8 mouse cellular contexts compared by ENCODE assay signal in genomic region chr3:132949380-132949790, GRCm38 (mm10). TPM values are rescaled to one million over a fixed set of nuclear protein-coding genes. Genes with fewer than 3 reads are reported as not detected.
A peak's percentile ranks its signal among the peaks of the same experiment; 100 is the strongest.
DNase-seq lines count a peak whose midpoint lies in the region; ATAC-seq lines count a peak whose summit lies in the region.

No protein-coding gene starts in this region.

- intact Hi-C loops in heart, postnatal 10 days (cut with DNase I): no loop called here

- peak; percentile 48 for ATAC-seq in megakaryocyte-erythroid progenitor cell, adult 5-6 weeks (replicated peaks; ENCODE audit: low FRiP score, low TSS enrichment, poor library complexity, severe bottlenecking)
- ATAC-seq in inflammation-experienced regulatory T-cells, adult 6 months: no peak

- peak; percentile 35 for DNase-seq in right cerebral cortex, postnatal 14 days
- no peak for DNase-seq in right cerebral cortex, postnatal 36 days (ENCODE audit: low spot score in 2 of 2)
- peak; percentile 14 for DNase-seq in embryo, embryonic 11.5 days (ENCODE audit: low read depth, low spot score)
- peak; percentile 6 to 11 for DNase-seq in heart, postnatal 10 days
- DNase-seq in kidney, postnatal 36 days: peak; percentile 47 to 65
- DNase-seq in thymus, postnatal 0 days (ENCODE audit: low spot score): peak; percentile 30

RNA-seq across cellular contexts. Expression of gene Npnt, which starts 0.7 kb away (rescaled TPM):
- total RNA-seq in heart, postnatal 10 days (2021): 1 to 10 TPM; 4.6 to 4.7 TPM
- not detected in 2 replicates for total RNA-seq in megakaryocyte-erythroid progenitor cell, adult 5-6 weeks (2014; fragmentation: Nextera tagmentation)
- not detected in 2 replicates for total RNA-seq in megakaryocyte-erythroid progenitor cell, adult 5-6 weeks (2017)
- polyA plus RNA-seq in thymus, postnatal 0 days (2015; fragmentation: Nextera tagmentation; extraction: Ambion mirVana): 14.4 and 15.7 TPM in 2 replicates
- polyA plus RNA-seq in inflammation-experienced regulatory T-cells, adult 6 months (2017; shearing (Covaris generic)): 1 to 10 TPM in 2 of 3 experiments, under 1 TPM in 1; 0.86 to 3.0 (median 1.0) TPM

Comparison
In these comparisons a context has a peak if more than half of its experiments do, and no peak if none do; other contexts are left out.
1. DNase-seq: peak in right cerebral cortex, postnatal 14 days (single experiment), embryo, embryonic 11.5 days (single experiment), heart, postnatal 10 days (2 of 2), kidney, postnatal 36 days (2 of 2) and thymus, postnatal 0 days (single experiment); none in right cerebral cortex, postnatal 36 days (0 of 2).
2. RNA of gene Npnt, which starts 0.7 kb away (total RNA-seq): 4.6 to 4.7 TPM in heart, postnatal 10 days; not detected in megakaryocyte-erythroid progenitor cell, adult 5-6 weeks; every median in the first group is over 4 times any median in the second.